Mouse (Mus musculus): ENCODE measurements at regions not wholly inside any gene's neighbourhood (a gene's known extent, or its start where the extent isn't known, plus 50 kb on each side); places are given as distances from the start of the nearest gene placed in this dataset.

DNA sequence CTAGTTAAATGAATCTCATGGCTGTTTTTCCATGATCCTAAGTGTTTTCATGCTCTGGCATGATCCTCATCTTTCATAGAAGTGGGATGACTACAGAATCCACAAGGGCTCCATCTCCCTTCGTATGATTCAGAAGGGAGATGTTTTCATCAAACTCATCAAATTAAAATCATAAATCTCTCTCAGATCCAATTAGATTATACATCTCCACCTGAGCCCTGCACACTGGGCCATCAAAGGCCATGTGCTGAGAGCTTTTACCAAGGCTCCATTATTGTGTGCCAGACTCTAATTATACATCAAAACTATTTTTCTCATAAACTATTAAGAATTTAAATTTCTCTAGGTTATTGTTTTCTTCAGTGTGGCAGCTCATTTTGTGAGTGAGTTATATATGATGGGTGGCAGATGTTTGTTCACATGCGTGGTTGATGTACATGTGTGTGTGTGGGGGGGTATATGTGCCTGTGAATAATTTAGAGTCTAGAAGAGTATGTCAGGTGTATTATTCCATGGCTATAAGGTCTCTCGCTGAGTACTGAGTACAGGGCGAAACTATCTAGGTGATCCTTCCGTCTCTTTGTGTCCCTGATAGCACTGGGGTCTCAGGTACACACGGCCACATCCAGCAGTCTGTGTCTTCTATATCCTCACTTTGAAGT lies 278.4 kb downstream of the Fat4 start:
- Histone ChIP-seq H3K9me3 (replicated peaks; ENCODE audit: control insufficient read depth, insufficient read depth, low read length, poor library complexity, severe bottlenecking) (no peaks in the 10 kb centered on the region), H3K27ac (ENCODE audit: insufficient read depth, low read length) (no peak overlapping the region), H3K4me1 (ENCODE audit: control insufficient read depth, insufficient read depth, low read length) (no peaks in the 10 kb centered on the region), H3K4me3 (ENCODE audit: low read depth, low read length) (no peak overlapping the region), H3K27me3 (ENCODE audit: control insufficient read depth, insufficient read depth, low read length, poor library complexity, severe bottlenecking) (no peaks in the 10 kb centered on the region), H3K36me3 (ENCODE audit: control insufficient read depth, insufficient read depth, low read length, poor library complexity, severe bottlenecking) (no peaks in the 10 kb centered on the region), H3K9ac (ENCODE audit: low read depth, poor library complexity, severe bottlenecking) (no peak overlapping the region)
- TF ChIP-seq POLR2A (IDR thresholded peaks at IDR 0.05; ENCODE audit: insufficient read depth, low read length), result no peak
- no peak for TF ChIP-seq CTCF (IDR thresholded peaks at IDR 0.05; ENCODE audit: low read depth, low read length)
- TF ChIP-seq EP300 (IDR thresholded peaks at IDR 0.05; ENCODE audit: insufficient read depth, low read depth, low read length), result no peak

DNA sequence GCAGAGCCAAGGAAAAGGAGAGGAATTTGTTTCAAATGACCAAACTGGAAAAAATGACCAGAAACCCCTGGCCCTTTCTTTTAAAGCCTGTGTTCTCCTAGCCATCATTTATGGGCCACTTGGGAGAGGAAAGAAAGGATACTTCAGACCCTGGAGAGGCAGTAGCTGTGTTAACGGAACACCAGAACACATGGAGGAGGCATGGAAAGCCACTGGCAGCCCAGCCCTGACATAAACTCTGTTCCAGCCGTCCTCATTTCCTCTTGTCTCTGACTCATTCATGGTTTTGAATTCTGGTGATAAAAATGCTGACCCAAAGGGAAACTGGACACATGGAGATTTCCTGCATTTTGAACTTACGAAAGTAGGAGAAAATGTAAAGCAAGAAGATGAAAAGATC lies 295.9 kb downstream of the Fat4 start:
- Histone ChIP-seq H3K27me3 (ENCODE audit: control insufficient read depth, insufficient read depth, low read length, poor library complexity, severe bottlenecking) (no peaks in the 10 kb centered on the region), H3K9ac (ENCODE audit: low read depth, poor library complexity, severe bottlenecking) (no peak overlapping the region), H3K36me3 (ENCODE audit: control insufficient read depth, insufficient read depth, low read length, poor library complexity, severe bottlenecking) (no peaks in the 10 kb centered on the region), H3K9me3 (replicated peaks; ENCODE audit: control insufficient read depth, insufficient read depth, low read length, poor library complexity, severe bottlenecking) (no peaks in the 10 kb centered on the region; the same call in 1 of the 2 replicates), H3K4me1 (ENCODE audit: control insufficient read depth, insufficient read depth, low read length) (no peaks in the 10 kb centered on the region), H3K27ac (ENCODE audit: insufficient read depth, low read length) (no peak overlapping the region), H3K4me3 (ENCODE audit: low read depth, low read length) (no peak overlapping the region)
- TF ChIP-seq EP300 (IDR thresholded peaks at IDR 0.05; ENCODE audit: insufficient read depth, low read depth, low read length), result no peak
- no peak for TF ChIP-seq CTCF (IDR thresholded peaks at IDR 0.05; ENCODE audit: low read depth, low read length)
- TF ChIP-seq POLR2A (IDR thresholded peaks at IDR 0.05; ENCODE audit: insufficient read depth, low read length), result no peak

DNA sequence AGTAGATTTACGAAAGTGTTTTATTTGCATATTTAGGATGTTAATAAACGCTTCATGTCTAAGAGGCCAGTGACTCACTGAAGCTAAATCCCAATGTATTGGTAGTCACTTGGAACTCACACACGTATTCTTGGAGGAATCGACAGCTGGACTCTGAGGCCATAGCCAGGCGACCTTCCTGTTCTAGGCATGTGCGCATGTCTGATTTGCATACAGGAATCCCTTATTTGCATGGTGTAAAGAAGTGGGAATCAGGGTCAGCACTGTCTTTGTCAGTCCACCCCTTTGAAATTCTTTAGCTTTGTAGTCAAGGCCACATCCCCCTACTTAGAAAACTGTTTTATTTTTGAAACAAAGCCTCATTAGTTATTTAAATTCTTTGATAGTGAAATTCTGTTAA lies 308.4 kb downstream of the Fat4 start:
- TF ChIP-seq CTCF (IDR thresholded peaks at IDR 0.05; ENCODE audit: low read depth, low read length), result no peak
- TF ChIP-seq EP300 (IDR thresholded peaks at IDR 0.05; ENCODE audit: insufficient read depth, low read depth, low read length), result no peak
- TF ChIP-seq POLR2A (IDR thresholded peaks at IDR 0.05; ENCODE audit: insufficient read depth, low read length), result no peak
- H3K4me1 ChIP-seq (ENCODE audit: control insufficient read depth, insufficient read depth, low read length), result no peaks in the 10 kb centered on the region
- no peaks in the 10 kb centered on the region for H3K27me3 ChIP-seq (ENCODE audit: control insufficient read depth, insufficient read depth, low read length, poor library complexity, severe bottlenecking)
- H3K4me3 ChIP-seq (ENCODE audit: low read depth, low read length), result no peak overlapping the region
- H3K36me3 ChIP-seq (ENCODE audit: control insufficient read depth, insufficient read depth, low read length, poor library complexity, severe bottlenecking), result no peaks in the 10 kb centered on the region
- no peak overlapping the region for H3K9ac ChIP-seq (ENCODE audit: low read depth, poor library complexity, severe bottlenecking)
- H3K27ac ChIP-seq (ENCODE audit: insufficient read depth, low read length), result no peak overlapping the region
- no peaks in the 10 kb centered on the region for H3K9me3 ChIP-seq (replicated peaks; ENCODE audit: control insufficient read depth, insufficient read depth, low read length, poor library complexity, severe bottlenecking)

DNA sequence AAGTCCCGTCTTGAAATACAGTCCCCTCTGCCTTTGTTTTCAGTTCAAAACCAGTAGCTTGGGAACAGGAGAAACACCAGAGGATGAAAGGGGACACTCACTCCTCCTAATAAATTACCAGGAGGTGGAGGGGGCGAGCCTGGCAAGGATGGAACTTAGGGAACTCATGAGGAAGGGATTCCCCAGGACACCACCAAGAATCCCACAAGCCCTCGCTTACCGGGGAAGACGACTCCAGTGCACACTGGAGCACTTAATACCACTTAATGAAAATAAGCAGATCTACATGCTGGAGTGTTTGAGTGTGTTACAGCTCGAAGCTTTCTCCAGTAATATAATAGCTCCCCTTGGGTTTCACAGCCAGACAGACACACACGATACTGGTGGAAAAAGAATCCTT lies 315.9 kb downstream of the Fat4 start:
- H3K4me1 ChIP-seq (ENCODE audit: control insufficient read depth, insufficient read depth, low read length), result no peaks in the 10 kb centered on the region
- H3K27ac ChIP-seq (ENCODE audit: insufficient read depth, low read length), result no peak overlapping the region
- no peak overlapping the region for H3K4me3 ChIP-seq (ENCODE audit: low read depth, low read length)
- H3K9ac ChIP-seq (ENCODE audit: low read depth, poor library complexity, severe bottlenecking), result no peak overlapping the region
- H3K9me3 ChIP-seq (replicated peaks; ENCODE audit: control insufficient read depth, insufficient read depth, low read length, poor library complexity, severe bottlenecking), result no peaks in the 10 kb centered on the region
- no peaks in the 10 kb centered on the region for H3K27me3 ChIP-seq (ENCODE audit: control insufficient read depth, insufficient read depth, low read length, poor library complexity, severe bottlenecking)
- no peaks in the 10 kb centered on the region for H3K36me3 ChIP-seq (ENCODE audit: control insufficient read depth, insufficient read depth, low read length, poor library complexity, severe bottlenecking)
- TF ChIP-seq POLR2A (IDR thresholded peaks at IDR 0.05; ENCODE audit: insufficient read depth, low read length), result no peak

DNA sequence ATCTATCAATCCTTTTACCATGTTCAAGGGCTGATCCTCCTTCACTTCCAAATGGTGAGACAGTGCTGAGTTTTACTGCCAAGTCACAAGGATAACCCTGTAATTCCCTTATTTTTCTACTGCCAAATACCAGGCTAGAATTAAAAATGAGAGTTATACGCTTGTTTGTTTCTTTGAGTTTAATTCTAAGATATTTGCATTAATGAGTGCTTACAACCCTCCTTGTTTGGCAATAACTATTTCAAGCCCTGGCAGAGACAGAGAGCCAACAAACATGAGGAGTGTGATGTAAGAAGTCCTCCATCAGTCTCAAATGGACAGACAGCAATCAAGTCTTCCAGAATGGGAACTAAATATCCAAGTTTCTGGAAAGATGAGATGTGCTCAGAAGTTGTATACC lies 321.9 kb downstream of the Fat4 start:
- no peak overlapping the region for H3K9ac ChIP-seq (ENCODE audit: low read depth, poor library complexity, severe bottlenecking)
- no peaks in the 10 kb centered on the region for H3K4me1 ChIP-seq (ENCODE audit: control insufficient read depth, insufficient read depth, low read length)
- no peaks in the 10 kb centered on the region for H3K9me3 ChIP-seq (replicated peaks; ENCODE audit: control insufficient read depth, insufficient read depth, low read length, poor library complexity, severe bottlenecking)
- H3K27ac ChIP-seq (ENCODE audit: insufficient read depth, low read length), result no peak overlapping the region
- no peaks in the 10 kb centered on the region for H3K27me3 ChIP-seq (ENCODE audit: control insufficient read depth, insufficient read depth, low read length, poor library complexity, severe bottlenecking)
- no peak for TF ChIP-seq CTCF (IDR thresholded peaks at IDR 0.05; ENCODE audit: low read depth, low read length)
- TF ChIP-seq EP300 (IDR thresholded peaks at IDR 0.05; ENCODE audit: insufficient read depth, low read depth, low read length), result no peak
- no peak for TF ChIP-seq POLR2A (IDR thresholded peaks at IDR 0.05; ENCODE audit: insufficient read depth, low read length)
- H3K36me3 ChIP-seq (ENCODE audit: control insufficient read depth, insufficient read depth, low read length, poor library complexity, severe bottlenecking), result no peaks in the 10 kb centered on the region
- H3K4me3 ChIP-seq (ENCODE audit: low read depth, low read length), result no peak overlapping the region

DNA sequence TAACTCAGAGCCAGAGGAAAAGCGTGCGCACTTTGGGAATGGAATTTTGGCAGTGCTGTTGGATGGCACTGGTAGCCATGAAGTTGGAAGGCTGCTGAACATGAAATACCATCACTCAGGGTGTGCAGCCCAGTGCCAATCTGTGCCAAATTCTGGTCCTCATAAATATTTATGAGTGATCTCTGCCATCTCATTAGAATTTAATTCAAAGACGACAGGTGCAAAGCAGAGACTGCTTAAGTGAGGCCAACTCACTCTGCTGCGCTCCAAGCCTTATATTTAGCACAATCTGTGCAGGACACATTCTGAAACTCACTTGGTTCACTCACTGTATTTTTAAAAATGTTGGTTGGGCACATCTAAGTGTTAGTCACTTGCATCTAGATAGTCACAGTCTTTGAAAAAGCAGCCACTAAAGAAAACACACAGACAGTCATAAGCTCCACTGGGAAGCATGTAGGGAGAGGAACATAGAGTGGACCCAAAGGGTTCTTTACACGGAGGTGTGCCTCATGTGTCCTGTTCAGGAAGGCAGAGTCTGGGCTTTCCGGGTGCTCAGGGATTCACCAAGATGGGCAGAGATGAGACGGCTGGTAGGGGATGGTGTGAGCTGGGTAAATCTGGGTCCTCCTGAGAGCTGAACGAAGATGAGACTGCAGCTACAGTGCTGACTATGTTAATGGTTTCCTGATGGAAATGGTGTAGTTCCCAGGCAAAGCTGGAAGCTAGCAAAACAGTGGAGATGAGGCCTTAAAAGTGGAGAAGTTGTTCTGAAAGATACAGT lies 322.8 kb downstream of the Fat4 start:
- Histone ChIP-seq H3K27me3 (ENCODE audit: control insufficient read depth, insufficient read depth, low read length, poor library complexity, severe bottlenecking) (no peaks in the 10 kb centered on the region), H3K27ac (ENCODE audit: insufficient read depth, low read length) (no peak overlapping the region), H3K9ac (ENCODE audit: low read depth, poor library complexity, severe bottlenecking) (no peak overlapping the region), H3K4me3 (ENCODE audit: low read depth, low read length) (no peak overlapping the region), H3K4me1 (ENCODE audit: control insufficient read depth, insufficient read depth, low read length) (no peaks in the 10 kb centered on the region), H3K9me3 (replicated peaks; ENCODE audit: control insufficient read depth, insufficient read depth, low read length, poor library complexity, severe bottlenecking) (no peaks in the 10 kb centered on the region), H3K36me3 (ENCODE audit: control insufficient read depth, insufficient read depth, low read length, poor library complexity, severe bottlenecking) (no peaks in the 10 kb centered on the region)
- TF ChIP-seq CTCF (IDR thresholded peaks at IDR 0.05; ENCODE audit: low read depth, low read length) (no peak), EP300 (IDR thresholded peaks at IDR 0.05; ENCODE audit: insufficient read depth, low read depth, low read length) (no peak), POLR2A (IDR thresholded peaks at IDR 0.05; ENCODE audit: insufficient read depth, low read length) (no peak)
